Mouse (Mus musculus) retina, postnatal 7 days (tissue): ENCODE measurements at regions not wholly inside any gene's neighbourhood (a gene's known extent, or its start where the extent isn't known, plus 50 kb on each side); places are given as distances from the start of the nearest gene placed in this dataset.

Source experiments
- DNase-seq: peaks from one replicate; pipeline ENCODE4 v3.0.0-alpha.2; 2012; ENCODE audit warnings: low read depth, low spot score

- no peak for DNase-seq
Observed at GRCm38 (mm10) chr11:45643629-45644325, 208.1 kb upstream of the Clint1 start.

- no peak for DNase-seq
Observed at GRCm38 (mm10) chr11:45645815-45646214, 206.0 kb upstream of the Clint1 start.

GRCm38 (mm10) chr11:45647888-45648287, 204.0 kb upstream of the Clint1 start:
- no peak for DNase-seq

GRCm38 (mm10) chr11:45656260-45656659, 195.6 kb upstream of the Clint1 start:
- DNase-seq = no peak

- DNase-seq = no peak
Observed at GRCm38 (mm10) chr11:45670156-45670830, 181.6 kb upstream of the Clint1 start.

- peak; percentile 44 for DNase-seq
Observed at GRCm38 (mm10) chr11:45678666-45679292, 173.1 kb upstream of the Clint1 start.

GRCm38 (mm10) chr11:45679293-45679673, 172.6 kb upstream of the Clint1 start:
- DNase-seq = no peak

- DNase-seq = no peak
Observed at GRCm38 (mm10) chr11:45685571-45685970, 166.3 kb upstream of the Clint1 start.

- DNase-seq = no peak
Observed at GRCm38 (mm10) chr11:45693206-45693605, 158.6 kb upstream of the Clint1 start.

- DNase-seq = no peak
Observed at GRCm38 (mm10) chr11:45701506-45701905, 150.3 kb upstream of the Clint1 start.

GRCm38 (mm10) chr11:45702916-45703315, 148.9 kb upstream of the Clint1 start:
- no peak for DNase-seq

GRCm38 (mm10) chr11:45704411-45704810, 147.4 kb upstream of the Clint1 start:
- no peak for DNase-seq

GRCm38 (mm10) chr11:45718630-45719029, 133.2 kb upstream of the Clint1 start:
- DNase-seq = no peak

- DNase-seq = no peak
Observed at GRCm38 (mm10) chr11:45719821-45720220, 132.0 kb upstream of the Clint1 start.

GRCm38 (mm10) chr11:45736561-45736960, 115.3 kb upstream of the Clint1 start:
- no peak for DNase-seq

GRCm38 (mm10) chr11:45738331-45738730, 113.5 kb upstream of the Clint1 start:
- DNase-seq = no peak

GRCm38 (mm10) chr11:45745941-45746340, 105.9 kb upstream of the Clint1 start:
- no peak for DNase-seq

GRCm38 (mm10) chr11:45750249-45750648, 101.6 kb upstream of the Clint1 start:
- no peak for DNase-seq

GRCm38 (mm10) chr11:45752237-45752636, 99.6 kb upstream of the Clint1 start:
- DNase-seq = peak; percentile 23

GRCm38 (mm10) chr11:45752791-45753190, 99.1 kb upstream of the Clint1 start:
- DNase-seq = no peak

- DNase-seq = no peak
Observed at GRCm38 (mm10) chr11:45767081-45767480, 84.8 kb upstream of the Clint1 start.

GRCm38 (mm10) chr11:45782435-45782834, 69.4 kb upstream of the Clint1 start:
- DNase-seq = no peak

GRCm38 (mm10) chr11:45785806-45786205, 66.0 kb upstream of the Clint1 start:
- no peak for DNase-seq
